Mouse (Mus musculus) C2C12 (cell line): ENCODE measurements at regions not wholly inside any gene's neighbourhood (a gene's known extent, or its start where the extent isn't known, plus 50 kb on each side); places are given as distances from the start of the nearest gene placed in this dataset.

Experiments used
- CTCF ChIP-seq: IDR thresholded peaks from one replicate; pipeline ENCODE4 v1.5.1; 2011; ENCODE audit not compliant: control insufficient read depth, insufficient read depth, insufficient read length
- USF1 ChIP-seq: IDR thresholded peaks from one replicate; pipeline ENCODE4 v1.6.1; 2011; ENCODE audit warnings: low read depth, mild to moderate bottlenecking, control low read depth, moderate library complexity

DNA sequence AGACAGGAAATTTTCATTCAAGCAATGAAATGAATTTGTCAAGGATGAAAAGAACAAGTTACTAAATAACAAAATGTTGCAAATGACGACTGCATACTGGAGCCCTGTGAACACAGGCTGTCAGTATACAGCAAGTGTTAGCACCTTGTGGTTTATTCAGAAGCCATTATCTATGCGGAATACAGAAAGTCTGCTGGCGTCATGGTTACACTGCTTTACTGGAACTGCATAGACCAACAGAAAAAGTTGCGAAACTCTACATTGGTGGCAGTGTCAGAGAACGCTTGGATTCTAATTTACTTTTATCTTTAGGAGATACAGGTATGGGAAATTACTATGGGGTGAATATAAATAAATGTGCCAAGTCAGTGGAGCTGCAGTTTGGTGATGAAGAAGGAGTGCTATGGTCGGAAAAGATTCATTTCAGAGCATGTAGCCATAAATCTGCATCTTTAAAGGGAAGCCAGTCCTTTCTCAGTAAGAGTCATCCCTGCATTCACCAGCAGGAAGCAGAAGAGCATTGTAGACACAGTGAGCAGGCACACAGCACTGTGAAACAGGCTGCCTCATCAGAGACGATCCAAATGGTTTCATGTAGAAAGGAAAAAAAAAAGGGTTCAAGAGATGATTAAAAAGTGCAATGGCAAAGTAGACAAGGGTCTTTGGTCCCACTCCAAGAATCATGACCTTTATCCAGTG is 586.3 kb downstream of the Kctd12 start:
- TF ChIP-seq CTCF (no peak), USF1 (no peak)
